Mouse (Mus musculus) spleen, postnatal 0 days (tissue): ENCODE results near the gene Mgat4a. TPM values are rescaled to one million over a fixed set of nuclear protein-coding genes. Genes with fewer than 3 reads are reported as not detected.

Experiments
- polyA plus RNA-seq: library from polyadenylated mRNA; unstranded; fragments of >200 nt; fragmentation: Nextera tagmentation; extraction: Ambion mirVana; gene quantifications from 2 replicates; pipeline ENCODE4 v1.2.1, GENCODE M21; 2015

Mgat4a gene
- polyA plus RNA-seq, result 5.5 and 7.2 TPM in 2 replicates

DNA sequence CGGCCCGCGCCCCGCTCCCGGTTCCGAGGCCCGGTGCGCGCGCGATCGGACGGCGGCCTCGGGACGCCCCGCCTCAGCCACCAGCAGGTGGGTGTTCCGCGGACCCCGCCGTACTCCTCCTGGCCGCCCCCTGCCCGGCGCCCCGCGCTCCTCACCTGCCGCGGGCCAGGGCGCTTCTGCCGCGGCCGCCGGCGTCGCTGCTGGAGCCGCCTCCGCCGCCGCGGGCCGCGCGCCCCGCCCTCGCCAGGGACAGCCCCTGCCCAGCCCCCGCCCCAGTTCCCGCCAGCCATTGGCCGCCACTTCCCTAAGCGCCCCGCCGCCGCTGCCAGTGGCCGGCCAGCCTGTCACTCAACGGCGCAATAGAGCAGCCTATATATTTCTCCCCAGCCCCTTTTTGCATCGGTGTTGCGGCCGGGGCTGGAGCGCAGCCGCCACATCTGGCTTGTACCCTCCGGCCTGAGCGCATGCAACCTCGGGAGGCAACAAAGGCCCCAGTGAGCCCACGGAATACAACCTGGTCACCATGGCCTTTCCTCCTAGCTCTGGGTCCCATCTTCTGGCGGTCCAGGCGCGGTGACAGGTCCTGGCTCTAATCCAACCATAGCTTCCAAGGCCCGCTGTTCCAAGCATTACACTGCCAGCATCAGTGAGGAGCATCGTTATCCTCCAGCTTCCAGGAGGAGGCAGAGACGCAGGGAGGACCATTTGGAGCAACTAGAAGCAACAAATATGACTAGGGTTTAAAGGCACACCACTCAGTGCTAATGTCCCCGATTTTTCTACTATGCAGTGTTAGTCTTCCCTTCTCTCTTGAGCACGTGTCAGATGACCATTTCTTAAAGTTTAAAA, at the start of gene Mgat4a:
Gene Mgat4a (minus strand): TSS at position 207 of the 849 bp plus-strand sequence.

DNA sequence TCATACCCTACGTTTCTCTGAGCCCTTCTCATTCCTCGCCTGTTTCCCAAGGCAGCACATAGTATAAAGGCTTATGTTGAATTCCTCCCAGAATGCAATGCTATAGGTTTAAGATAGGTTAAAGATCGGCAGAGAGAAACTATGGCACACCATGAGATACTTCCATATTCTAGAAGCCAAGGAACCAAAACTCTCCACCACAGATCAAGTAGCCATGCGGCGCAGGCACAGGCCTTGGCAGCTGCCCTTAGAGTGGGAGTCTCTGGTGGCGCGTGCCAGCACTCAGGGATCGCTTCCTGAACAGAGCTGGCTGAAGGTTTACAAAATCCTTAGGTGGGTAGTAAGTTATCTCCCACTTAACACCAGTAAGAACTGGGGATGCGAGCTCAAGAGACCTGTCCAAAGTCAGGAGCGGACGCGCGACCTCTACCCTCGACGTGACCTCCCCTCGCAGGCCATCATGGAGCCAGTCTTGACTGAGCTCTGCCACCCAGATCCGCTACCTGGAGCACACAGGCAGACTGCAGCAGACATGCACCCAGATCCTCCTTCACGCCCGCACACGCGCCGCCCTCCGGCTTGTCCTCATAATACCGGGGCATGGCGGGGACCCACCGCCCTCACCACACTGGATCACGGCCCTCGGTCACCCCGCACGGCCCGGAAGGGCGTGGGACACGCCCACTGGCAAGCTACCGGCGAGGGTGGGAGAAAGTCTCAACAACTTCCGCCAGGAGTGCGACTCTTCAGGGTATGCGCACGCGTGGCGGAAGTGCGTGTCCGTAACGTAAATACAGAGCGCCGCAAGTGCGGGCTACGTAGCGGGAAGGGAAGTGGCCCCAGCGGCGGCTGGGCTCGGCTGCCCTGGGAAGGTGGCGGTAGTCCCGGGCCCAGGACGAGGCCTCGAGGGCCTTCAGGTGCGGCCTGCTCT, 111.2 kb downstream of the Mgat4a start, which contains the start of the genes Coa5 and Unc50:
Gene Coa5 (minus strand): TSS at position 738 of the 931 bp plus-strand sequence.
Gene Unc50 (plus strand): TSS at position 774 of the 931 bp plus-strand sequence.

Other genes starting within 250 kb of the Mgat4a start
- gene Inpp4a, start 241.2 kb downstream of the Mgat4a start, polyA plus RNA-seq, result 9.9 and 13.5 TPM in 2 replicates
- 28.9 and 29.0 TPM in 2 replicates for gene Coa5, start 110.9 kb downstream of the Mgat4a start, polyA plus RNA-seq
- gene Unc50, start 110.9 kb downstream of the Mgat4a start, polyA plus RNA-seq, result 105 and 109 TPM in 2 replicates
- 1.2 and 1.4 TPM in 2 replicates for gene 2010300C02Rik, start 179.1 kb upstream of the Mgat4a start, polyA plus RNA-seq